Mouse (Mus musculus): ENCODE data around the gene Faap20.

Gene Faap20

DNA sequence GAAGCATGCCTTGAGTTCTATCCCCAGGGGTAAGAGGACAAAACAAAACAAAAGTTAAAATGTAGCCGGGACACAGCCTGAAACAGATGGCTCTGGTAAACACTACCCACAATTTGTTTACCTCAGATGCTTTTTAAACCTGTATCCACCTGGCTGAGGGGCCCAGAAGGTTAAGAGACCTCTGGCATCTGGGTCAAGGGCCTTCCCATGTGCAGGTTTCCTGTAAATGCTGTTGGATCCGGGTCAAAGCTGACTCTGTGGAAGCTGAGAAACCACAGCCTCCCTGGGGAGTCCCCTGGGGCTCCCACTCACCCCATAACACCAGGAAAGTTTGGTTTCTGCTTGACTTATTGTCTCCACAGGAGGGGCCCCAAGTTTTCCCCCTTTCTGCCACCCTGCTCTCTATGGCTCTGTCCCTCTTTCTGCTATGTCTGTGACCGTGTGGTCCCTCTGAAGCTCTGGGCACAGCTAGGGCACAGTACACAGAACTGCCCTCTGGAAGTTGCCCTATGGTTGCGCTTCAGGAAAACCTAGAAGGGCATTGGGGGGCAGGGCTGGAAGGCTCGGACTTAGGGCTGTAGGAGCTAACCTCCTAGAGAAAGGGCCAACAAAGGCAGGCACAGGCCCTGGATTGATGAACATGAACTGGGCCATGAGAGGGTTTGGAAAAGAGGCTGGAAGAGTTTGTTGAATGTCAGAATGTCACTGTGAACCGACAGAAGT lies 3.7 kb upstream of the Faap20 start:
- in situ Hi-C loops (cut with MboI, MseI), result loop anchor here (5.0 kb wide), 2 partner anchors 39 to 149 kb away; no protein-coding TSS in a partner anchor

DNA sequence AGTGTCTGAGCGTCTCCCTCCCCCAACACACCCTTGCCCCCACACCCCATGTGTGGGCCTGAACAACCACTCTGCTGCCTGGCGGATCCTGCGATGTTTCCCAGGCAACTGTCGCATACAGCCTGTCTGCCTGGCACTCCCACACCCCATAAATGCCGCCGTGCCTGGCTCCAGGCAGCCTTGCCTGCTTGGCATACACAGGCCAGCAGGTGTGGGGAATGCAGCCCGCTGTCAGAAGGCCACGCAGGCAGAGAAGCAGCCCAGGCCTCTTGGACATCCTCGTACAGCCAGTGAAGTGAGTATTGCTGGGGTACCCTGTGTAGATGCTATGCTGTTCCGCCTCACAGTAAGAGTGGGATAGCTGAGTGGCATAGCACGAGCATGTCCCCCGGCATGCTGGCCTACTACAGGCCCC lies 2.9 kb upstream of the Faap20 start:
- in situ Hi-C loops (cut with MboI, MseI), result loop anchor here (5.0 kb wide), 2 partner anchors 39 to 149 kb away; no protein-coding TSS in a partner anchor

GRCm38 (mm10) chr4:155248054-155248453 lies 1.5 kb upstream of the Faap20 start:
- in situ Hi-C loops (cut with MboI, MseI), result loop anchor here (5.0 kb wide), 2 partner anchors 41 to 151 kb away; no protein-coding TSS in a partner anchor

GRCm38 (mm10) chr4:155249257-155249647 lies 350 bp upstream of the Faap20 start:
- in situ Hi-C loops (cut with MboI, MseI), result loop anchor here (5.0 kb wide), 2 partner anchors 42 to 152 kb away; no protein-coding TSS in a partner anchor

GRCm38 (mm10) chr4:155250361-155251117 lies 937 bp downstream of the Faap20 start:
- in situ Hi-C loops (cut with MboI, MseI), result no loop called here

DNA sequence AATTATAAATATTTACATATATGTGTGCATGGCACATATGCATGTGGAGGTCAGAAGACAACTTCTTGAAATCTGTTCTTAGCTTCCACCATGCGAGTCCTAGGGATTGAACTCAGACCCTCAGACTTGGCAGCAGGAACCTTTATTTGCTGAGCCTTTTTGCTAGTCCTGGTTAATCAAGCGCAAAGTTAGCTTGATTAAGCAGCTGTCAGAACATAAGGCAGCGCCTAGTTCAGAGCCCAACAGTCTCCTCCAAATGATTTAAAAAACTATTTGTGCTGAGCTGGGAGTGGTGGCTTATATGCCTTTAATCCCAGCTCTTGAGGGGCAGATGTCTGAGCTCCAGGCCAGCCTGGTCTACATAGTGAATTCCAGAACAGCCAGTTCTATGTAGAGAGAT lies 1.5 kb downstream of the Faap20 start:
- in situ Hi-C loops (cut with MboI, MseI), result no loop called here

DNA sequence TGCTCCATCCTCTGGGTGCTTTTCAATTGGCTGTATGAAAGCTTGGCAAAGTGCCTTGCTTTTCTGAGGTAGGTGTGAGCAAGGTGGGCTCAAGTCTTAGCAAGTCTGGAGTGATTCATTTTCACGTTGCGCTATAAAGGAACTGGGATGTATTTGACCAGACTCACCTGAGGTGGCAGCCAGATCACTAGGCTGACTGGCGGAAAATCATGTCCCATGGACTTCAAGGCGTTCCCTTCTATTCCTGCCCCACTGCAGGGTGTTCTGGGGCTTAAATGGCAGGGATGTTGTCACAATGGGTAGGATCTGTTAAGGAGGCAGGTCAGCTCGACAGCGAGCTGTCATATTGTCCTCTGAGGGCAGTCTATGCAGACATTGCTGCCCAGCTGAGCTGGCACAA lies 2.7 kb downstream of the Faap20 start:
- in situ Hi-C loops (cut with MboI, MseI), result no loop called here

DNA sequence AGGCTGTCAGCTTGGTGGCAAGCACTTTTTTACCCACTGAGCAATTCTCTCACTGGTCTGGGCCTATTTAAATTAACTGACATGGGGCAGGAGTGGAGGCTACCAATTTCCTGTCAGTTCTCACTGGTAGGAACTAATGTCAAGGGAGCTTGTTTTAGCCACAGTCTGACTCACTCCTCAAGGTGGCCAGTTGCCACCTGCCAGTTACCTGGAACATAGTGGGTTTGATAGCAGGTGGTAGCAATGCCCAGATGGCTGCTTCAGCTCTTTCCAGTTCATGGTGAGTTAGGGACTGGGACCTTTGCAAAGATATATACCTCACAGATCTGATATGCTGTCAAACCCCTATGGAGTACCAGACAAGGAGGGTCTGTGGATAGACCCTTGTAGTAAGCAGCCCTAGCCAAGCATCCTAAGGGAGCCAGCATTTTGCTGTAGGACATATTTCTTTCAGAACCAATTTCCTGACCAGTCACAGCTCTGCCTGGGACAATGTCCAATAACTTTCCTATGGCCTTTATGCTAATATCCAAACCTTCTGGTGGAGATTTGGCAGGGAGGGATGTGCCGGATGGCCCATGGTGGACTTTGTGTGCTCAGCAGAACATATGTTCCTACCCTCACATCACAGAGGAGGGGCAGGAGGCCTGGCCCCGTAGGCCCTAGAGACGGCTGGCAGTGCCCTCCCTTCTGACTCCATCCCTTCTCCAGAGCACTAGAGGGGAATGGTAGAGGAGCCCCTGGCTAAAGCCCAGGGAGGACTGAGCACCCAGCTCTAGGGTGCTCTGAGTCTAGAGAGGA lies 15.1 kb downstream of the Faap20 start:
- in situ Hi-C loops (cut with MboI, MseI), result no loop called here

GRCm38 (mm10) chr4:155267047-155267543 lies 17.5 kb downstream of the Faap20 start:
- in situ Hi-C loops (cut with MboI, MseI), result no loop called here

- in situ Hi-C loops (cut with MboI, MseI), result no loop called here
These were observed 18.1 kb downstream of the Faap20 start for GRCm38 (mm10) chr4:155267639-155268175.

DNA sequence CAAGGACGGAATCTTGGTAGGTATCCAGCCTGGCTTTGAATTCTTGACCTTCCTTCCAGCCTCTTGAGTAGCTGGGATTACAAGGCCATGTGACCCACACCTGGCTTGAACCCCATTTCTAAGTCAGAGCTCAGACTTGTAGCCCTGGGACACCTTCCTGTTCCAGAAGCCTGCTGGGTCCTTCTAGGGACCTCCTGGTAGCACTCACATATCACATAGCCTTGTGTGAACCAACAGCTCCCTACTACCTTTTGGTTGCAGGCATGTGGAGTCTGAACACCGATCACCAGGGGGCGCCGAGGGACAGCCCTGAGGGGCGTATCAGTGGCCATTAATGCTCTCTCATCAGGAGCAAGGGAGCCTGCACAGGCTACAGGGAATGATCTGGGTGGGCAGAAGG lies 18.8 kb downstream of the Faap20 start:
- in situ Hi-C loops (cut with MboI, MseI), result no loop called here

DNA sequence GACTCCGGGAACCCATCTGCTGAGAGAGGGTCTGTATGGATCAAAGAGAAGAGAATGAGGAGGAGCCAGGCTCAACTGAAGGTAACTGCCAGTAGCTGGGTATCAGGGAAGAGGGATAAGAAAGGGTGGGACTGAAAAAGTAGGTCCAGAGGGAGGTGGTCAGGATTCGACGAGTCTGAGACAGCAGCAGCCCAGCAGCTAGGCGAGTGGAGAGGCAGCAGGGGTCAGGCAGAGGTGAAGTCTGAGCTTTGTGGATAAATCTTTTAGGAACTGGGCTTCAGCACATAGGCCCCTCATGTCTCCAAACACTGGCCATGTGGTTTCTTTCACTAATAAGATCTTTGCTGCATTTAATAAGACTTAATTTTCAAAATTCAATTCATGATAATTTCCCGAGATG lies 24.8 kb downstream of the Faap20 start:
- in situ Hi-C loops (cut with MboI, MseI), result no loop called here

DNA sequence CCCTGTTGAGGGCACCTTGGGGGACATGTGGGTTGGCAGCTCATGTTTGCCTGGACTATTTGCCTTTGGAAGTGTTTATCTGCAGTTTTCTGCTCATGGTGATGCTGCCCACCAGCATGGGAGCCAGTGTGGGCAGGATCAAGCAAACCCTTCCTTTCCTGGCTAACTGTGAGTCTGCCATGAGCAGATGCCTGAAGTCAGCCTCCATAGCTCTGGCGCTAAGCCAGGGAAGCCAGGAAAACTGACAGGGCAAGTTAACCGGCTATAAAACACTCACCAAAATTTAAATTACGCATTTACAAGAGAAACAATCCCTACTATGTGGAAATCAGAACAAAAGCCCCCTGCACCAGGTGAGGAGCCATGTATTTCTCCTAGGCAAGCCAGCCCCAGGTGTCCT lies 25.2 kb downstream of the Faap20 start:
- in situ Hi-C loops (cut with MboI, MseI), result no loop called here

- in situ Hi-C loops (cut with MboI, MseI), result no loop called here
These were observed 28.4 kb downstream of the Faap20 start for GRCm38 (mm10) chr4:155277963-155278362.

DNA sequence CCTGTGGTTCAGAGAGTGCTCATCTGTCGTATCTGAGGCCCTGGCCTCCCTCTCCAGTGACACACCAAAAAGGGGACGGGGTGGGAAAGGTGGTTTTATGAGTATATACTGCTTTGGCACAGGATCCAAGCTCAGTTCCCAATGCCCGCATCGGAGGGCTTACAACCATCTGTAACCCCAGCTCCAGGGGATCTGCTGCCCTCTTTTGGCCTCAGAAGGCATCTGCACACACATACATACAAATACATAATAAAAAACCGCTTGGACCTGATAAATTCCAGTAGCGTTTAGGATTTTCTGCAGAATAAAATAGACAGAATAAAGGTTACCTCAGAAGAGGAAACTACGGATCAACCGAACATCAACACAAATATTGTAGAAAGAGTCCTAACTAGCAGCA lies 29.5 kb downstream of the Faap20 start:
- in situ Hi-C loops (cut with MboI, MseI), result no loop called here

GRCm38 (mm10) chr4:155279926-155280767 lies 30.5 kb downstream of the Faap20 start:
- in situ Hi-C loops (cut with MboI, MseI), result no loop called here

GRCm38 (mm10) chr4:155280768-155281121 lies 31.1 kb downstream of the Faap20 start:
- in situ Hi-C loops (cut with MboI, MseI), result no loop called here

- in situ Hi-C loops (cut with MboI, MseI), result no loop called here
These were observed 31.6 kb downstream of the Faap20 start for GRCm38 (mm10) chr4:155281227-155281626.

DNA sequence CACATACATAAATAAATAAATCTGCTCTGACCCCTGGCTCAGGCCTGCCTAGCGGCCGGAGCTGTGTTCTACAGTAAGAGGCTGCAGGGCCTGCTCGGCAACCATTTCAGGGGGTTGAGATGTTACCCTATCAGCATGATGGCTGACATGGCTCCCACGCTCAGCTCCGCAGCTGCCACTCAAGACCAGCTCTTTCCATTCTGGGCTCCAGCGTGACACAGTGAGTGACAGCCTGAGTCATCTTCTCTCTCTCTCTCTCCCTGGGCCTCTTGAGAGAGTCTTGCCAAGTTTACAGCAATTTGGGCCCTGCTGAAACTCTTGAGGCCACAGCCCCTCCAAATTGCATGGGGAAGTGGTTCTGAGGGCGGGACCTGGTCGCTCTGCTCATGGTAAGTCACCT lies 32.0 kb downstream of the Faap20 start:
- in situ Hi-C loops (cut with MboI, MseI), result no loop called here

DNA sequence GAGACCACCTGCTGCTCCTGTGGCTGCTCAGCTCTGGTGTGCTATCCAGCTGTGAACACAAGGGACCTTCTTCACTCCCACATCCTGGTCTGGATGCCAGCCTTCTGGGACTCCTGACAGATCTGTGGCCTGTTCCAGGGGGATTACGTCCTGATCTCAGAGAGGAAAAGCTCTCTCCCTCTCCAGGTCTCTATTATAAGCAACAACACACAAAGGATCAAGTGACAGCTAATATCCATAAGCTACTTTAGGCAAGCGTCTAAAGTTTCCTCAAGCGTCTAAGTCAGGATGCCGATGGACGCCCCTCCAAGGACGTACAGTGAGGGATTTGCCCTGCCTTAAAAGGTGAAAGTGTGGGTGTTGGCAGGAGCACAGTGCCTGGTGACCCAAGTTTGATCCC lies 32.6 kb downstream of the Faap20 start:
- in situ Hi-C loops (cut with MboI, MseI), result no loop called here

DNA sequence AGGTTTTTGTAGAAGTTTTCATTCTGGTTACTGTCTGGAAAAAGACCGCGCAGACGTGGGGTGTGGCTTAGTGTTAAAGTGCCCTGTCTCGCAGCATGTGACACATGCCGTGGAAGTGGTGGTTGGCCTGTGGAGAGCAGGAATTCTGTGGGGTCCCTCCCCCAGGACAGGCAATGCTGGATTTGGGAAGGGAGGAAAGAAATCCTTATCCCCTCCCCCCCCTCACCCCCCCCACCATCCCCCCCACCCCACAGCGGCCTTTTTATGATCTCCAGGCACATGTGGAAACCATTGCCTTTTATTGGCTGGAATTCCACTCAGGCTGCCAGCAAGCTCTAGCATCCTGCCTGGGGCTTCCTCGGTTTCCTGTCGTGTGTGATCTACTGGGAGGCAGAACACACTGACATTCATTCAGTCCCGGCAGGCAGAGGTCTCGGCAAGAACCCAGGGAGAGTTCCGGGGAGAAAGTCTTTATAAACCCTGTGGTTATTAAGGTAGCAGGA lies 33.5 kb downstream of the Faap20 start:
- in situ Hi-C loops (cut with MboI, MseI), result no loop called here
